Mouse (Mus musculus): Measurements from ENCODE around the gene Nfic.

The Nfic gene

GRCm38 (mm10) chr10:81418216-81419070 is 37.0 kb downstream of the Nfic start:
- DNase-seq (ENCODE audit: low spot score in 2 of 2), result no peak

DNA sequence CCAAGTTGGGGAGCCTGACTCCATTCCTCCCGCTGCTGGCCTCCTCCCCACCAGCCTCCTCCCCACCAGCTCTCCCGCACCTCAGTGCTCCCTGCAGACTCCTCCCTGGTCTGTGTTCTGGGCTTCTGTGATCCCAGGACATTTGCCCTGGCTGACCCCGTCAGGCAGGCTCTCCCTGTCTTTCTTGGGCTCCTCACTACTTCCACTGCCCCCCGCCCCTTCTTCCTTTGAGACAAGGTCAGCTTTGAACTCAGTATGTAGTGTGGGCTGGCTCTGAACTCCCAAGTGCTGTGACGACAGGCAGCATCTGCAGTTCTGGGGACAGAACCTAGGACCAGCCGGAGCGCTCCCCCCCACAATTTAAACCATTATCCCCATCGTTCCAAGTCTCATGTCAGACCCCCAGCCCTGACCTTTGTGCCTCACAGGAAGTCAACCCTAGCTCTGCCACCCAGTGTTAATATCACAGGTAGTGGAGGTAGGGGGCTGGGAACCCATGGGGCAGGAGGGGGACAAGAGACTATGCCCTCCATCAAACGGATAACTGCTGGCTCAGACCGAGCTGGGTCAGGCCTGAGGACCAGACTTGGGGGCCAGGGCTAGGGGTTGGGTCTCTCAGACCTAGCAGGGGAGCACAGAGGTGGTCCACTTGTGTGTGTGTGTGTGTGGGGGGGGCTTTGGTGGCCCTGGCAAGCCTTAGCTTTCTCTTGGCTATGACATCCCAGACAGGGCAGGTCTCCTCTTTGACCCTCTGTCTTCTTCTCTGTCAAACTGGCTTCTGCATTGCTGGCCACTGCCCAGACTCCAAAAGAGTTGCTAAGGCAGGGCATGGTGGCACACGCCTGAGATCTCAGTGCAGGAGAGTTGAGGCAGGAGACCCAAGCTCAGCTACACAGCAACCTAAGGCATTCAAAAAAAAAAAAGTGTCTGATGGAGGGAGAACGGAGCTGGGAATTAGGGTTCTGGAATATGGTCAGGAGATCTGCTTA is 37.9 kb downstream of the Nfic start:
- DNase-seq (ENCODE audit: low spot score in 2 of 2), result no peak

DNA sequence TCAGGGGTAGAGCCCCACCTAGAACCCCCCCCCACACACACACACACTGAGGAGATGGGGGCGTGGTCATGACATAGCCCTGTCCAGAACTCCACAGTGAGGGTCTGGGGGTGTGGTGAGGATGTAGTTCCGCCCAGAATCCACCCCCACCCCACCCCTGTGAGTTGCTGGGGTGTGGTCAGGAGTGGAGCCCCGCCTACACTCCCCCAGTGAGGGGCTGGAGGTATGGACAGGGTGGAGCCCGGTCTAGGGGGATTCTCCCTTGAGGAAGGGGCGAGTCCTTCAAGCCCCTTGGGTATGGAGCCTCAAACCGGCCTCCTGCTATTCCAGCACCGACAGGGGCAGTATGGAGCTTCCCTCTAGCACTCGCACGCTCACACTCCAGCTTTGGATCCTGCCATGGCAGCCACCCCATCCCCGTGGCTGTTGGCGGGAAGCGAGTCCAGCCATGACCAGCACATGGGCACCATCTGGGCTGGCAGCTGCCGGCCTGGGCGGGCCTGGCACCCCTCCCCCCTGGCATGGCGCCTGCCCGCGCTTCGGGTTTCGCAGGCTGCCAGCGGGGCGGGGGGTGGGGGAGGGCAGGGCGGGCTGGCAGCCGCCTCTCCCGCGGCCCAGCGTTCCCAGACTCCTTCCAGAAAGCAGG is 38.7 kb downstream of the Nfic start:
- DNase-seq (ENCODE audit: low spot score in 2 of 2), result peak; percentile 79 to 97

DNA sequence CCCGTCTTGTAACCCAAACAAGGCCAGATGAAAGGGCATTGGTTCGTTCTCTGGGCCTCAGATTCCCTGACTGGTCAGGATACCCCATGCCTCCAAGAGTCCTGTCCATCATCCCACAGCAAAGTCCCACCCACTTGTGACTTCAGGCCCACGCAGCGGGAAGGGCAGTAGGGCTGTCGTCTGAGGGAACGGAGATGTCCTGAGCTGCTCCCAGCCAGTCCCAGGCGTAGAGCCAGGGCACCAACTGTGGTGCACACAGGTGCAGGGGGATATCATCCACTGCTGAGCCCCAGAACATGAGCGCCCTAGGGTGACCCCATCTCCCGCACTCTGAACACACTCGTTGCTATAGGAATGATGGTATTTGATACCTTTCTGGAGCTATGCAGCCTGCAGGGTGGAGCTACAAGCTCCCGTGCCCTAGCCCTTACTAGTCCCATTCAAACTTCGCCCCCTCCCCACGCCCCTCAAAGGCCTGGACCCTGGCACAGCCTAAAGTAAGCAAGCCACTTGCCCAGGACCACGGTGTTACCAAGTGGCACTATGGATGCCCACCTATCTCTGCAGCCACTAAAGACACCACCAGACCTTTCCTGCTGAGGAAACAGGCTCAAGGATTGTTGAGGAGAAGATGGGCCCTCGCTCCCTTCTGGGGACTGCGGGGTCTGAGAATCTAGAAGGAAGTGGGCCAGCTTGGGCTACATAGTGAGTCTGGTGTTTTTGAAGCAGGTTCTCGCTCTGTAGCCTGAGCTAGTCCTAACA is 39.7 kb downstream of the Nfic start:
- no peak for DNase-seq (ENCODE audit: low spot score in 2 of 2)

DNA sequence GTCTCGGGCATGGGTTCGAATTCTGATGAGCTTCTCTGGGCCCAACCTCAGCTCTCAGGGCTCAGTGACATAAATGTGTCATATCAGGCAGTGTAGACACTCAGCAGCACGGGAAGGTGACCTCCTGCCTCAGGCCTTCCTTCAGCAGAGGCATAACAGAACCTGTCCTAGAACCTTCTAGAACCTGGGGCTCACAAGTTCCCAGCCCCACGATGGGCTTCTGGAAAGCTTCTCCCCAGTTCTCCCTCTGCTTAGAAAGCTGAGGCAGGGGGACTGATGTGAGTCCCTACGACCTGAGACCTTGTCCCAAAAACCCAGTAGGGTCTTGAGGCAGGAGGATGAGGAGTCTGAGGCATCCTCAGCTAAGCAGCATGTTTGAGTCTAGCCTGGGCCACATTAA is 40.3 kb downstream of the Nfic start:
- no peak for DNase-seq (ENCODE audit: low spot score in 2 of 2)

GRCm38 (mm10) chr10:81414682-81415081 is 40.8 kb downstream of the Nfic start:
- no peak for DNase-seq (ENCODE audit: low spot score in 2 of 2)

- DNase-seq (ENCODE audit: low spot score in 2 of 2), result no peak
These were observed 41.8 kb downstream of the Nfic start for GRCm38 (mm10) chr10:81413310-81414261.

GRCm38 (mm10) chr10:81412586-81413309 is 42.7 kb downstream of the Nfic start:
- DNase-seq (ENCODE audit: low spot score in 2 of 2), result no peak

DNA sequence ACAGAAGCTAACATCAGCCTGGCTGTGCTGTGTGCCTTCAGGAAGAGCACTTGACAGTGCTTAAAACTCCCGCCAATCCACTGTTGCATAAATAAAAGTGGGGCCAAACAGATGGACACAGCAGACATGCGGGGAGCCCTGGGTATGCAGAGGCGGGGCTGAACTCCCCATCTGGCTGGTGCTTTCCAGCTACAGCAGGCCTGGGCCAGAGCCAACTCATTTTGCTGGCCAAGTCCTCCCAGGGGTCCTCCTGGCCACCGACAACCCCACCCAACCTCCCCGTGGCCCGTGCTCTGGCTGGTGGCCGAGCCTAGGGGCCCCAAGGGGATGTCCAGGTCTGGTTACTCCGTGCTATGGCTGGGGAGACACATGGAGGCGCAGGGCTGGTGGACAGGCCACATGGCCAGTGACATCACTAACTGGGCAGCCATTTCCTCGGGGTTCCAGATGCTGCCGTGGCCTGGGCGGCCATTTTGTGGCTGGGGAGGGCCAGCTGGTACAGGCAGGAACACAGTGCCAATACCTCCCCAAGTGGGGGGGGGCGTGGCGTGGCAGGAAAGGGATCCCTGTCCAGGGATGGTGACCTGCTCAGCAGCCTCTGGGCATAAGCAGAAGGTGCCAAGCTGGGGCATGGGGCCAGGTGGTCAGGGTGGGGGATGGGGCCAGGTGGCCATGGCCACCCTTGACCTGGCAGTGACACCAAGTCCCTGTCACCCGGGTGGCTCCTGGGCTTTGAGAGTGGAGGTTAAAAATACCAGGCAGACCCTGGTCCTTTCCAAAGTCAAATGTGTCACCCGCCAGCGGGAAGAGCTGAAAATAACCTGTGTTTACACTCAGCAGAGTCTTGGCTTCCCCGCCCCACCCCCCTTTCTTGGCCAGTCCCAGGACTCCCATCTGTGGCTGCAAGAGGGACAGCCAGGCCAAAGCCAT is 43.7 kb downstream of the Nfic start:
- peak; percentile 71 to 94 for DNase-seq (ENCODE audit: low spot score in 2 of 2)

- no peak for DNase-seq (ENCODE audit: low spot score in 2 of 2)
These were observed 44.5 kb downstream of the Nfic start for GRCm38 (mm10) chr10:81410981-81411380.

DNA sequence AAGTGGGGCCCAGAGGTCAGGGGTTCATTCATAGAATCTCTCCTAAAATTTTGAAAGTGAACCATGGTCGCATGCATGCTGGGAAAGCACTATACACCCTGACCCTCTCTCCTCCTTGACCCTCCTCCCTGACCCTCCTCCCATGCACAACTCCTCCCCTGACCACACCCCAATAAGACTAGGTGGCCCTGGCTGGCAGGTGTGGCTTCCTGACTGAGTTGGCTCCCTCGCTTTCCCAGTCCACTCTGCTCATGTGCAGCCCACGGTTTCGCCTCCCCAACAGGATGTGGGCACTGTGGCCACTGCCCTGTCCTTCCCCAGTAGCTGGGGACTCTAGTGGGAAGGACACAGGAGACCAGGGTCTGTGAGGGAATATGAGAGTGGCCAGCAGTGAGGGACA is 45.1 kb downstream of the Nfic start:
- no peak for DNase-seq (ENCODE audit: low spot score in 2 of 2)

DNA sequence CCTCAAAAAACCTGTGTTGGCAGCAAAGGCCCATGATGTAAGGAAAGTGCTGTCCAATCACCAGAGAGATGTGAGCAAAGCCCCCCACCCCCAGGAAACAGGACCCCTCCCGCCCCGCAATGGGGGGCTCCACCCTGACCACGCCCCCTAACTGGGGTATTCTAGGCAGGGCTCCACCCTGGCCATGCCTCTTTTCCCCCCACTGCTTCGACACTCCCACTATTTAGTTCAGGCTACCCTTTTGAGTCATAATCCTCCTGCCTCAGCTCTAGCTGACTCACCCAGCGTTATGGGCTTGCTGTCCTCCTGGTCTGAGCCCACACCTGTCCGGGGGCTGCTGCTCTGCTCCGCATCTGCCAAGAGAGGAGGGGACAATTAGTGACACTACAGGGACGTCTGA is 46.1 kb downstream of the Nfic start:
- DNase-seq (ENCODE audit: low spot score in 2 of 2), result no peak

DNA sequence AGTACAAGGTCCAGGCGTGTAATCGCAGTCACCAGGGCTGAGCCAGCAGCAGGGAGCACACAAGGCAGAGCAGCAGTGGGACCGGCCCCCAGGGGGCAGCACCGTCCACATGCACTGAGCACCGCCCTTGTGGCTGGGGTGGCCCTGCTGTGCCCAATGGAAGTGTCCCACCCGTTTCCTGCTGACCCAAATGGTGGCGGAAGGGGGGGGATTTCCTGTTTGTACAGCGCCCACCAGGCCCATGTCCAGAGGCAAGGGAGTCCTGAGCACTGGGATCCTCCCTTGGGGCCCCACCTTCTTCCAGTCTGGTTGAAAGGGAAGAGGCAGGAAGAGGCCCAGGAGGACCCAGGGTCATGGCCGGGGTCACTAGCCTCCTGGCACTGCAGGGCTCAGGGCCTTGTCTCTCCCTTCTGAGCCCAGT is 46.6 kb downstream of the Nfic start:
- peak in 1 of 2 experiments; percentile 68 for DNase-seq (ENCODE audit: low spot score in 2 of 2)

DNA sequence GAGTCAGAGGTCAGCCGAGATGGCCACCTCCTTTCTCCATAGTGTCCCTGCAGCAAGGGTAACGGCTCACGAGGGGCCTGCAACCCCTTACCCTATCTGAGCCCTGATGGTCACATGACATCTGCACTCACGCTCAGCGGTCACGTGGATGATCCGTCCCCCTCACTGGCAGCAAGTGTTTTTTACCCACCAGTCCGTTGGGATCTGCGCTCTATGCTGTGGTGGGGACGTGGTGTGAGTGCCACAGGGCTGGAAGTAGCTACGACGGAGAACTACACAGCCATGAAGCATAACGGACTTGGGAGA is 47.1 kb downstream of the Nfic start:
- DNase-seq (ENCODE audit: low spot score in 2 of 2), result no peak

DNA sequence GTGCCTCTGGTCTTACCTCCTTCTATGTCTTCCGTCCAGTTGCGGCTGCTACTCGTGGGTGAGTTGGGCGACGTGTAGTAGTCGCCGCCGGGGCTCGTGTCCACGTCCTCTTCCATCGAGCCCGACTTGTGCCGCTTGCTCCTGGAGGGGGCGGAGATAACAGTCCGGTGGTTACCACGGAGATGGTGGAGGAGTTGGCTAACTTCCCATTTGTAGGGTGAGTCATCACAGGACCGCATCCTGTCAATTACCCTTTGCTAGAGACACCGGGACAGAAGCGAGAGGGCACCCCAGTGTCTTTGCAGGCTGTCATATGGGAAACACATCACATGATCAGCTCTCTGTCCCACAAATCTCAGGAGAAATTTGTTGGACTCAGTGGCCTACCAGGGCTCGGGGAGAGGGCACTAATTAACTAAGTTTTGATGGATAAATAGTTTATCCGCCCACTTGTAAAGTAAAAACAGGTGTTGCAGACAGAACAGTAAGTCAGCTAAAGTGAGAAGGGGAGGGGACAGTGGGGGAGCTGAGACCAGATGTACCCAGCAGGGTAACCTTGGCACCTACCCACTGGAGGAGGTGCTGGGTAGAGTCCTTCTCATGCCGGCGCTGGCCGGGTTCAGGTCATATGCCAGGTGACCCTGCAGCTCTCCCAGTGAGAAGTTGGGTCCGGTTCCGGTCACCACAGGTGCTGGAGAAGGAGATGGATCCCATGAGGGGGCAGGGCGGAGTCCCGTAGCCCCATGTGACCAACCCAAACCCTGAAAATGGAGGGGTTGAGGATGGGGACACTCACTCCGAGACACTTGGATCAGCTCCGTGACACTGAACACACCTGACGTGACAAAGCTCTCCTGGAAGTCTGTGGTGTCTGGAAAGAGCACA is 47.7 kb downstream of the Nfic start:
- DNase-seq (ENCODE audit: low spot score in 2 of 2), result peak in 1 of 2 experiments; percentile 65

DNA sequence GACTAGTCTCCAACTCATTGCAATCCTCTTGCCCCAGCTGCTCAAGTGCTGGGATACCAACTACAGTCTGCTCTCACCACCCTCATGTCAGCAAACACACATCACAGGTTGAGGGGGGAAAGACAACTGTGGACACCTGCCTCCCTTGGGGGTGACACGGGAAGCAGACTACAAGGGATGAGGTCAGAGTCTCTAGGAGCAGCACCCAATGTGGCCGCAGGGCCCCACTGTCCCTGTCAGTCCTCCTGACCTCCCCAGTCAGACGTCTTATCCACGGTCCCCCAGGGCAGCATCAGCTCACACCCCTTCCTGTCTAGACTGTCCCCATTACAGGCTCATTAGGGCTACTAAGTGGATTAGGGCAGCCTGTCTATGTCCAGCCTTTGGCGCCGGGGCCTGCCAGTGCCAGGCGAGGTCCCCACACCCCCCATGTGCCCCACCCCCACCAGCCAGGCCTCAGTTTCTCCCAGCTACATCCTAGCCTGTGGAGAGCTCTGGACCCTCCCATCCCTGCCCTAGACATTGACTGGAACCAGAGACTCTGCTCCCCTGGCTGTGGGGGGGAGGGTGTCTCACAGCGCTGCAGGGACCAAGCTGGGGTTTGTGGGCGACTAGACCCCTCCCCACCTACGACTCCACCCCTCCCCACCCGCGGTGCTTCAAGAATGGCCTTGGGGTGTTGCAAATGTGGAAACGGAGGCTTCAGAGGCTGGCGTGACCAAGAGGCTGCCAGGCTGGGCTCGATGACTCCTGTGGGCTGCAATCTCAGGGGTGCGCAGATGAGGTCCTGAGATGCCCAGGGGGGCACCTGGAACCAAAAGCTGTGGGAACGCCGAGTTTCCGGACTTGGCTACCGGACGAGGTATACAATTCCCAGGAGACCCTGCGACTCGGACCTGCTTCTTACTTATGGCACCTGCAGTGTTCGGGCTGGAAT is 48.7 kb downstream of the Nfic start:
- no peak for DNase-seq (ENCODE audit: low spot score in 2 of 2)
